Comparison of ENCODE assay signal across 28 mouse cellular contexts in genomic region chr5:137170836-137171380, GRCm38 (mm10). TPM values are rescaled to one million over a fixed set of nuclear protein-coding genes. Genes with fewer than 3 reads are reported as not detected.
DNase-seq lines count a peak whose midpoint lies in the region; ATAC-seq and TF ChIP-seq lines count a peak whose summit lies in the region.
"Had no signal": no experiment of that assay in that cellular context is flagged by ENCODE, and none has a peak within 500 bp of the region (broad histone marks: within the 10 kb centered on the region; RNA-seq: fewer than 3 reads in every experiment).

No protein-coding gene starts in this region.

- no peak overlapping the region for H3K4me2 ChIP-seq in kidney, postnatal 0 days (ENCODE audit: low read length)
- H3K4me2 ChIP-seq: embryonic facial prominence, embryonic 13.5 days; forebrain, embryonic 13.5 days; heart, embryonic 12.5 days; liver, embryonic 15.5 days; lung, embryonic 15.5 days; midbrain, embryonic 11.5 days; neural tube, embryonic 12.5 days; stomach, embryonic 15.5 days had no signal

- H3K9me3 ChIP-seq in kidney, postnatal 0 days (replicated peaks; ENCODE audit: low read length), result no peaks in the 10 kb centered on the region
- H3K9me3 ChIP-seq: embryonic facial prominence, embryonic 13.5 days; forebrain, embryonic 13.5 days; heart, embryonic 12.5 days; limb, embryonic 10.5 days; liver, embryonic 15.5 days; lung, embryonic 15.5 days; neural tube, embryonic 12.5 days; stomach, embryonic 15.5 days had no signal

- H3K9ac ChIP-seq in kidney, postnatal 0 days (ENCODE audit: low read depth, low read length), result no peak overlapping the region
- H3K9ac ChIP-seq: embryonic facial prominence, embryonic 13.5 days; forebrain, embryonic 13.5 days; heart, embryonic 12.5 days; liver, embryonic 15.5 days; lung, embryonic 15.5 days; neural tube, embryonic 12.5 days; stomach, embryonic 15.5 days had no signal

- 70% methylated on average over 9 of the region's 9 CpGs for WGBS in kidney, postnatal 0 days

- TF ChIP-seq CTCF in kidney, postnatal 0 days (IDR thresholded peaks at IDR 0.05; ENCODE audit: low read depth), result no peak

- ATAC-seq in kidney, postnatal 0 days (replicated peaks; ENCODE audit: low FRiP score, low read depth), result peak; percentile 26; the same call in 1 of the 2 replicates
- ATAC-seq: forebrain, embryonic 13.5 days; hindbrain, postnatal 0 days had no signal

- no peaks in the 10 kb centered on the region for H3K27me3 ChIP-seq in kidney, postnatal 0 days (ENCODE audit: insufficient read depth, low read length)
- H3K27me3 ChIP-seq: embryonic facial prominence, embryonic 13.5 days; lung, embryonic 15.5 days; neural tube, embryonic 12.5 days; stomach, embryonic 15.5 days had no signal

- no peaks in the 10 kb centered on the region for H3K4me1 ChIP-seq in kidney, postnatal 0 days (replicated peaks; ENCODE audit: insufficient read depth, low read length)
- H3K4me1 ChIP-seq: embryonic facial prominence, embryonic 13.5 days; forebrain, embryonic 13.5 days; heart, embryonic 12.5 days; limb, embryonic 10.5 days; liver, embryonic 15.5 days; lung, embryonic 15.5 days; neural tube, embryonic 12.5 days; stomach, embryonic 15.5 days had no signal

- no peaks in the 10 kb centered on the region for H3K36me3 ChIP-seq in kidney, postnatal 0 days (ENCODE audit: insufficient read depth, low read length)
- H3K36me3 ChIP-seq: embryonic facial prominence, embryonic 13.5 days; heart, embryonic 12.5 days; limb, embryonic 10.5 days; liver, embryonic 15.5 days; lung, embryonic 15.5 days; neural tube, embryonic 12.5 days; stomach, embryonic 15.5 days had no signal

- H3K27ac ChIP-seq in kidney, postnatal 0 days, result peak overlapping the region; percentile 14; the same call in 1 of the 2 replicates
- H3K27ac ChIP-seq: embryonic facial prominence, embryonic 13.5 days; forebrain, embryonic 13.5 days; hindbrain, postnatal 0 days; limb, embryonic 10.5 days; liver, embryonic 15.5 days; lung, embryonic 15.5 days; neural tube, embryonic 12.5 days; stomach, embryonic 15.5 days had no signal

- peak; percentile 79 for DNase-seq in kidney, adult 11 months
- no peak for DNase-seq in kidney, postnatal 10 days
- DNase-seq in induced T-regulatory cell, adult 2 months (ENCODE audit: low read depth), result peak; percentile 74
- no peak for DNase-seq in kidney, postnatal 0 days (ENCODE audit: low spot score)
- DNase-seq in natural killer cell, adult 2 months (ENCODE audit: low spot score in 2 of 2), result peak; percentile 34 to 70
- DNase-seq in cerebellum, adult 9-10 months, result no peak
- no peak for DNase-seq in lung, postnatal 4 days
- DNase-seq: adrenal gland, postnatal 14 days; cerebellum, adult 2 months; cerebellum, postnatal 36 days; embryo, embryonic 11 days; heart, postnatal 10 days; liver; lung, postnatal 36 days; right cerebral cortex, postnatal 4 days; thymus, postnatal 25 days had no signal

- no peak overlapping the region for H3K4me3 ChIP-seq in kidney, postnatal 0 days (replicated peaks; ENCODE audit: low read depth, low read length)
- H3K4me3 ChIP-seq: embryonic facial prominence, embryonic 13.5 days; erythroblast, embryonic 14.5 days; forebrain, embryonic 13.5 days; heart, embryonic 12.5 days; limb, embryonic 10.5 days; liver, embryonic 15.5 days; lung, embryonic 15.5 days; neural tube, embryonic 12.5 days; stomach, embryonic 15.5 days had no signal

RNA-seq across cellular contexts. Expression of gene Muc3, which starts 21.8 kb away (rescaled TPM):
- polyA plus RNA-seq in kidney, postnatal 0 days (2015; fragmentation: Nextera tagmentation; extraction: Ambion mirVana), result 0.24 TPM in 2 replicates
- polyA plus RNA-seq: cerebellum, adult 2 months; embryonic facial prominence, embryonic 13.5 days; erythroblast, embryonic 14.5 days; forebrain, embryonic 13.5 days; heart, embryonic 12.5 days; hindbrain, embryonic 11.5 days; hindbrain, postnatal 0 days; limb, embryonic 10.5 days; liver, embryonic 15.5 days; lung, embryonic 15.5 days; midbrain, embryonic 11.5 days; neural tube, embryonic 12.5 days had no signal

RNA-seq across cellular contexts. Expression of gene Muc3a, which starts 41.3 kb away (rescaled TPM):
- 0.09 and 0.13 TPM in 2 replicates for polyA plus RNA-seq in kidney, postnatal 0 days (2015; fragmentation: Nextera tagmentation; extraction: Ambion mirVana)
- polyA plus RNA-seq: embryonic facial prominence, embryonic 13.5 days; erythroblast, embryonic 14.5 days; forebrain, embryonic 13.5 days; limb, embryonic 10.5 days; midbrain, embryonic 11.5 days; neural tube, embryonic 12.5 days had no signal

RNA-seq across cellular contexts. Expression of gene Trim56, which starts 54.9 kb away (rescaled TPM):
- 7.9 and 9.2 TPM in 2 replicates for polyA plus RNA-seq in kidney, postnatal 0 days (2015; fragmentation: Nextera tagmentation; extraction: Ambion mirVana)

Comparison
In these comparisons a context has a peak if more than half of its experiments do, and no peak if none do; other contexts are left out.
1. DNase-seq: peak in kidney, adult 11 months (single experiment), induced T-regulatory cell, adult 2 months (single experiment) and natural killer cell, adult 2 months (2 of 2); none in kidney, postnatal 10 days (single experiment), kidney, postnatal 0 days (single experiment), cerebellum, adult 9-10 months (single experiment) and lung, postnatal 4 days (0 of 2).